Mouse (Mus musculus): ENCODE measurements around the gene Lrrc45. TPM values are rescaled to one million over a fixed set of nuclear protein-coding genes. Genes with fewer than 3 reads are reported as not detected.
A peak's percentile ranks its signal among the peaks of the same experiment; 100 is the strongest.

Lrrc45 gene
- total and polyA plus RNA-seq, 2 experiments from 2014 or later, result 44.8 to 51.0 TPM

DNA sequence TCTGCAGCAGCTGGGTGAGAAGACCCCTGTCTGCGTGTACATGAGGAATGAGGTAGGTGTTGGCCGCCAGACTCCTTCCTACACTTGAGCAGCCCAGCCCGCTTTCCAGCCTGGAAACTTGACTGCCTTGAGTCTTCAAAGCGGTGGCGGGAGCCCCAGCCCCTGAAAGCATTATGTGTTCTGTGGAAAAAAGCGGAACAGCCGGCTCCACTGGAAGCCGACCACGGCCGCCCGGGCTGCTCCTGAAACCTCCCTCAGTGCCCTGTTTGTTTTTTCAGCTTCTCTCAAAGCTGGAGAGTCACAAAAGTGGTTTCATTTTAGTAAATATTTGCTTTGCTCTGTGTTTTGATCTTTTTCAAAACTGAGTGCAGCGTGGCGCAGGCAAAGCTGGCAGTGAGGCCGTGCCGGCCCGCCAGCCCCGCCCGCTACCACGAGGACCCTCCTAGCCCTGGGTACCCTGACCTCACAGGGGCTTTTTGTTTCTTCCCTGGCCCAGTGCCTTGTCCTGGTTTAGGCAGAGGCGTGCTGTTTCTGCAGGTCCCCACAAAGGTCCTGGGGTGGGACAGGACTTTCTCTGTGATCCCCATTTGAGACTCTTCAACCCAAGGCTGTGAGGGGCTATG lies 27.0 kb upstream of the Lrrc45 start:
- H3K4me2 ChIP-seq (ENCODE audit: low read depth, low read length, poor library complexity, severe bottlenecking), result no peak overlapping the region
- no peaks in the 10 kb centered on the region for H3K9me3 ChIP-seq (ENCODE audit: low read length)
- H3K4me1 ChIP-seq (ENCODE audit: insufficient read depth, low read length), result no peaks in the 10 kb centered on the region
- no peak overlapping the region for H3K27ac ChIP-seq (ENCODE audit: low read depth, low read length)
- TF ChIP-seq CTCF (IDR thresholded peaks at IDR 0.05), result no peak
- H3K36me3 ChIP-seq (ENCODE audit: insufficient read depth, low read length), result peaks cover 36% of the 10 kb centered on the region
- ATAC-seq (ENCODE audit: low FRiP score) (no peak), DNase-seq (ENCODE audit: low spot score) (no peak)
- H3K9ac ChIP-seq (replicated peaks; ENCODE audit: low read length, poor library complexity, severe bottlenecking), result no peak overlapping the region
- WGBS, result 70% methylated on average over 20 of the region's 20 CpGs
- no peaks in the 10 kb centered on the region for H3K27me3 ChIP-seq (ENCODE audit: insufficient read depth, low read length)
- H3K4me3 ChIP-seq (ENCODE audit: low read depth, low read length), result no peak overlapping the region

GRCm38 (mm10) chr11:120689365-120689764 lies 24.4 kb upstream of the Lrrc45 start:
- ATAC-seq (ENCODE audit: low FRiP score) (no peak), DNase-seq (ENCODE audit: low spot score) (no peak)
- no peaks in the 10 kb centered on the region for H3K9me3 ChIP-seq (ENCODE audit: low read length)
- no peaks in the 10 kb centered on the region for H3K4me1 ChIP-seq (ENCODE audit: insufficient read depth, low read length)
- no peak overlapping the region for H3K27ac ChIP-seq (ENCODE audit: low read depth, low read length)
- 79% methylated on average over 3 of the region's 3 CpGs for WGBS
- H3K27me3 ChIP-seq (ENCODE audit: insufficient read depth, low read length), result no peaks in the 10 kb centered on the region
- no peak overlapping the region for H3K4me2 ChIP-seq (ENCODE audit: low read depth, low read length, poor library complexity, severe bottlenecking)
- TF ChIP-seq CTCF (IDR thresholded peaks at IDR 0.05), result no peak
- no peak overlapping the region for H3K9ac ChIP-seq (replicated peaks; ENCODE audit: low read length, poor library complexity, severe bottlenecking)
- peaks cover 25% of the 10 kb centered on the region for H3K36me3 ChIP-seq (ENCODE audit: insufficient read depth, low read length)
- no peak overlapping the region for H3K4me3 ChIP-seq (ENCODE audit: low read depth, low read length)

- WGBS, result 84% methylated on average over 4 of the region's 4 CpGs
- no peak overlapping the region for H3K27ac ChIP-seq (ENCODE audit: low read depth, low read length)
- no peak overlapping the region for H3K4me3 ChIP-seq (ENCODE audit: low read depth, low read length)
- no peak overlapping the region for H3K4me2 ChIP-seq (ENCODE audit: low read depth, low read length, poor library complexity, severe bottlenecking)
- DNase-seq (ENCODE audit: low spot score) (no peak), ATAC-seq (ENCODE audit: low FRiP score) (no peak)
- no peak overlapping the region for H3K9ac ChIP-seq (replicated peaks; ENCODE audit: low read length, poor library complexity, severe bottlenecking)
- no peaks in the 10 kb centered on the region for H3K4me1 ChIP-seq (ENCODE audit: insufficient read depth, low read length)
- no peaks in the 10 kb centered on the region for H3K27me3 ChIP-seq (ENCODE audit: insufficient read depth, low read length)
- no peak for TF ChIP-seq CTCF (IDR thresholded peaks at IDR 0.05)
- H3K9me3 ChIP-seq (ENCODE audit: low read length), result no peaks in the 10 kb centered on the region
- peaks cover 12% of the 10 kb centered on the region for H3K36me3 ChIP-seq (ENCODE audit: insufficient read depth, low read length)
Measured at GRCm38 (mm10) chr11:120692471-120693011, 21.2 kb upstream of the Lrrc45 start.

DNA sequence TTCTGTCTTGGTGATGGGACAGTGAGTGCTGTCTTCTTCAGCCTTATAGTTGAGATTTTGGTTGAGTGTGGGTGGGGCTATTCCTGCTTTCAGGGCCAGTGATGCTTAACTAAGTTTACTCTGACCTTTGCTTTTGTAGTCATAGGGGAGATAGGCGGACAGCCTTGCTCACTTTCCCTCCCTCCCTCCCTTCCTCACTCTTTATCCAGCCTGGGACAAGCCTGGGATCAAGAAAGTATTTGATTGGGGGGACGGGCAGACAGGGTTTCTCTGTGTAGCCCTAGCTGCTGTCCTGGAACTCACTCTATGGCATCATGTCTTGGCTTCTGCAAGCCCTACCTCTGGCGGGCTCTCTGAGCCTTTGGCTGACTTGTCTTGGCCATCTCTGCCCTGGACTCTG lies 20.3 kb upstream of the Lrrc45 start:
- Histone ChIP-seq H3K36me3 (ENCODE audit: insufficient read depth, low read length) (peaks cover 11% of the 10 kb centered on the region), H3K9ac (replicated peaks; ENCODE audit: low read length, poor library complexity, severe bottlenecking) (no peak overlapping the region), H3K4me1 (ENCODE audit: insufficient read depth, low read length) (no peaks in the 10 kb centered on the region), H3K4me3 (ENCODE audit: low read depth, low read length) (no peak overlapping the region), H3K27ac (ENCODE audit: low read depth, low read length) (no peak overlapping the region), H3K9me3 (ENCODE audit: low read length) (no peaks in the 10 kb centered on the region), H3K27me3 (ENCODE audit: insufficient read depth, low read length) (no peaks in the 10 kb centered on the region), H3K4me2 (ENCODE audit: low read depth, low read length, poor library complexity, severe bottlenecking) (no peak overlapping the region)
- DNase-seq (ENCODE audit: low spot score) (no peak), ATAC-seq (ENCODE audit: low FRiP score) (no peak)
- 67% methylated on average over 3 of the region's 3 CpGs for WGBS
- TF ChIP-seq CTCF (IDR thresholded peaks at IDR 0.05), result no peak

DNA sequence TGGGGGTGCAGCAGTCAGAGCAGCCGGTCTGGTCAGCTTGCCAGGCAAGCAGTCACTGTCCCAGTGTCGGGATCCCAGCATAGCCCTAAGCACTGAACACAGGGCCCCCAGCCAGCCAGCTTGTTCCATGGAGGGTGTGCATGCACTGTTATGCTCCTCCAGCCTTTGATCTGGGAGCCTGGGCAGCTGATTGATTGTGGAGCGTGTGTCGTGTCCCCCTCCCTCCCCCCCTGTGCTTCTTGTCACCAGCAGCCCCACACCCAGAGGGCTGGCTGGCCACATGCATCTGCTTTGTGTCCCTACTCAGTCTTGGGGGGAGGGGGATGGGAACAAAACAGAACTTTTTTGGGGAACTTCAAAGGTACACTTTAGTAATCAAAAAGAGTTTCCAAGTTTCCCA lies 18.5 kb upstream of the Lrrc45 start:
- H3K4me3 ChIP-seq (ENCODE audit: low read depth, low read length), result no peak overlapping the region
- 16% methylated on average over 4 of the region's 4 CpGs for WGBS

DNA sequence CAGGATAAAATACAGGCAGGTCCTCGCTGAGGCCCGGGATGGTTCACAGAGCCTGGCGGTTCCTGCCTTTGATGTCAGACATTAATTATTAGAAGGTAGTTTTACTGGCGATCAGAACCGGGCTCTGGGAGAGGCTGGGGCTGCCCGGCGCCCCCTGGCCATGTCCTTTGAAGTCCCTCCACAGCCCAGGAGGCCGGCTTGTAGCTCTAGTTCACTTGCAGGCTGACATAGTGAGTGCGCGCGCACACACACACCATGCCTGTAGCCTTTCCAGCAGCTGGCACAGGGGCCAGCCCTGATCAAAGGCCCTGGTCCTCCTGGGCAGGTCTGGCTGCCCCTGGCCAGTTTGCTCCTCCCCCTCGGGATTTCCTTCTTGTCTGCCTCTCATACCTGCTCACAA lies 18.1 kb upstream of the Lrrc45 start:
- Histone ChIP-seq H3K36me3 (ENCODE audit: insufficient read depth, low read length) (peaks cover 10% of the 10 kb centered on the region), H3K27me3 (ENCODE audit: insufficient read depth, low read length) (no peaks in the 10 kb centered on the region), H3K9ac (replicated peaks; ENCODE audit: low read length, poor library complexity, severe bottlenecking) (no peak overlapping the region), H3K4me3 (ENCODE audit: low read depth, low read length) (no peak overlapping the region), H3K4me1 (ENCODE audit: insufficient read depth, low read length) (no peaks in the 10 kb centered on the region), H3K4me2 (ENCODE audit: low read depth, low read length, poor library complexity, severe bottlenecking) (no peak overlapping the region), H3K27ac (ENCODE audit: low read depth, low read length) (no peak overlapping the region; the same call in 1 of the 2 replicates), H3K9me3 (ENCODE audit: low read length) (no peaks in the 10 kb centered on the region)
- no peak for TF ChIP-seq CTCF (IDR thresholded peaks at IDR 0.05)
- WGBS, result 36% methylated on average over 12 of the region's 12 CpGs
- no peak for ATAC-seq (ENCODE audit: low FRiP score)
- no peak for DNase-seq (ENCODE audit: low spot score)

More for the DNA sequence above, 18.5 kb upstream of the Lrrc45 start:
- Histone ChIP-seq H3K27me3 (ENCODE audit: insufficient read depth, low read length) (no peaks in the 10 kb centered on the region), H3K27ac (ENCODE audit: low read depth, low read length) (no peak overlapping the region), H3K9me3 (ENCODE audit: low read length) (no peaks in the 10 kb centered on the region), H3K4me2 (ENCODE audit: low read depth, low read length, poor library complexity, severe bottlenecking) (no peak overlapping the region), H3K9ac (replicated peaks; ENCODE audit: low read length, poor library complexity, severe bottlenecking) (no peak overlapping the region), H3K36me3 (ENCODE audit: insufficient read depth, low read length) (peaks cover 10% of the 10 kb centered on the region), H3K4me1 (ENCODE audit: insufficient read depth, low read length) (no peaks in the 10 kb centered on the region)
- DNase-seq (ENCODE audit: low spot score) (peak; percentile 59), ATAC-seq (ENCODE audit: low FRiP score) (0 out of 2 replicates have a peak, but pooled peaks have one; percentile 20)
- no peak for TF ChIP-seq CTCF (IDR thresholded peaks at IDR 0.05)

Measured in midbrain, postnatal 0 days (tissue).